Mouse (Mus musculus) midbrain, embryonic 15.5 days (tissue): ENCODE data around the gene Grasp. TPM values are rescaled to one million over a fixed set of nuclear protein-coding genes. Genes with fewer than 3 reads are reported as not detected.

Source experiments
- ATAC-seq: fragments of 200-750 bp; cut with Nextera tagmentation; replicated peaks from 2 replicates; pipeline ENCODE4 v1.8.0; 2017; ENCODE audit warnings: moderate TSS enrichment
- H3K27ac ChIP-seq: fragments of 300-500 bp; sonication (generic); 2 replicates; pipeline ENCODE4 v1.5.1; 2015; ENCODE audit warnings: mild to moderate bottlenecking, inconsistent platforms
- H3K27me3 ChIP-seq: fragments of 300-500 bp; sonication (generic); replicated peaks from 2 replicates; pipeline ENCODE4 v1.6.1; 2015; ENCODE audit warnings: inconsistent platforms
- H3K36me3 ChIP-seq: fragments of 300-500 bp; sonication (generic); replicated peaks from 2 replicates; pipeline ENCODE4 v1.6.1; 2015; ENCODE audit warnings: inconsistent platforms
- H3K4me1 ChIP-seq: fragments of 300-500 bp; sonication (generic); 2 replicates; pipeline ENCODE4 v1.6.1; 2015; ENCODE audit warnings: inconsistent platforms
- H3K4me2 ChIP-seq: fragments of 300-500 bp; sonication (generic); 2 replicates; pipeline ENCODE4 v1.6.1; 2015; ENCODE audit warnings: inconsistent platforms, mild to moderate bottlenecking, moderate library complexity
- H3K4me3 ChIP-seq: fragments of 300-500 bp; sonication (generic); 2 replicates; pipeline ENCODE4 v1.5.1; 2015; ENCODE audit warnings: mild to moderate bottlenecking, inconsistent platforms
- H3K9ac ChIP-seq: fragments of 300-500 bp; sonication (generic); 2 replicates; pipeline ENCODE4 v1.6.1; 2015; ENCODE audit warnings: mild to moderate bottlenecking, inconsistent platforms
- H3K9me3 ChIP-seq: fragments of 300-500 bp; sonication (generic); 2 replicates; pipeline ENCODE4 v1.6.1; 2016; ENCODE audit warnings: inconsistent platforms
- WGBS: fragments of 180-500 bp; shearing (Covaris S2); methylation state at CpG from one replicate; pipeline ENCODE4 v1.1.7; 2015; ENCODE audit warnings: mixed read lengths; 5-methylcytosine and 5-hydroxymethylcytosine counted together
- polyA plus RNA-seq: library from polyadenylated mRNA; unstranded; fragments of >200 nt; fragmentation: Nextera tagmentation; extraction: Ambion mirVana; gene quantifications from 2 replicates; pipeline ENCODE4 v1.2.1, GENCODE M21; 2015

The Grasp gene
- polyA plus RNA-seq, 1 experiment from 2014 or later, result 1.3 TPM

GRCm38 (mm10) chr15:101184300-101184699 lies 39.7 kb upstream of the Grasp start:
- no peaks in the 10 kb centered on the region for H3K36me3 ChIP-seq
- H3K9me3 ChIP-seq, result no peaks in the 10 kb centered on the region
- H3K4me2 ChIP-seq, result no peak overlapping the region
- no peak overlapping the region for H3K4me3 ChIP-seq
- no peak overlapping the region for H3K9ac ChIP-seq
- no peak for ATAC-seq
- peaks cover 28% of the 10 kb centered on the region for H3K4me1 ChIP-seq
- WGBS, result 97% methylated on average over 8 of the region's 8 CpGs
- no peaks in the 10 kb centered on the region for H3K27me3 ChIP-seq
- H3K27ac ChIP-seq, result no peak overlapping the region

- no peak overlapping the region for H3K4me3 ChIP-seq
- no peak overlapping the region for H3K27ac ChIP-seq
- no peaks in the 10 kb centered on the region for H3K9me3 ChIP-seq
- 94% methylated on average over 3 of the region's 3 CpGs for WGBS
- no peaks in the 10 kb centered on the region for H3K36me3 ChIP-seq
- no peak overlapping the region for H3K4me2 ChIP-seq
- ATAC-seq, result no peak
- no peaks in the 10 kb centered on the region for H3K27me3 ChIP-seq
- peaks cover 21% of the 10 kb centered on the region; the same call in 1 of the 2 replicates for H3K4me1 ChIP-seq
- no peak overlapping the region for H3K9ac ChIP-seq
These were observed 38.4 kb upstream of the Grasp start for GRCm38 (mm10) chr15:101185549-101185948.

GRCm38 (mm10) chr15:101187907-101188306 lies 36.1 kb upstream of the Grasp start:
- no peak overlapping the region for H3K4me3 ChIP-seq
- no peak overlapping the region for H3K27ac ChIP-seq
- 88% methylated on average over 5 of the region's 5 CpGs for WGBS
- no peaks in the 10 kb centered on the region for H3K36me3 ChIP-seq
- no peak for ATAC-seq
- no peaks in the 10 kb centered on the region for H3K27me3 ChIP-seq
- H3K9me3 ChIP-seq, result no peaks in the 10 kb centered on the region
- no peak overlapping the region for H3K9ac ChIP-seq
- no peak overlapping the region for H3K4me2 ChIP-seq
- peaks cover 27% of the 10 kb centered on the region for H3K4me1 ChIP-seq

- ATAC-seq, result no peak
These were observed 33.8 kb upstream of the Grasp start for GRCm38 (mm10) chr15:101189981-101190761.

GRCm38 (mm10) chr15:101190762-101191150 lies 33.2 kb upstream of the Grasp start:
- peaks cover 16% of the 10 kb centered on the region for H3K36me3 ChIP-seq
- H3K4me1 ChIP-seq, result peaks cover 27% of the 10 kb centered on the region
- no peak overlapping the region for H3K4me2 ChIP-seq
- no peak overlapping the region for H3K27ac ChIP-seq
- 81% methylated on average over 5 of the region's 5 CpGs for WGBS
- no peak overlapping the region for H3K4me3 ChIP-seq
- no peaks in the 10 kb centered on the region for H3K9me3 ChIP-seq
- H3K9ac ChIP-seq, result no peak overlapping the region
- ATAC-seq, result no peak
- H3K27me3 ChIP-seq, result no peaks in the 10 kb centered on the region

More at GRCm38 (mm10) chr15:101189981-101190761, 33.8 kb upstream of the Grasp start:
- Histone ChIP-seq H3K9me3 (no peaks in the 10 kb centered on the region), H3K4me3 (no peak overlapping the region), H3K36me3 (peaks cover 10% of the 10 kb centered on the region), H3K27me3 (no peaks in the 10 kb centered on the region), H3K27ac (no peak overlapping the region), H3K4me2 (no peak overlapping the region), H3K4me1 (peaks cover 27% of the 10 kb centered on the region), H3K9ac (no peak overlapping the region)
- WGBS, result 82% methylated on average over 10 of the region's 10 CpGs

- ATAC-seq, result peak; percentile 35; the same call in 1 of the 2 replicates
- Histone ChIP-seq H3K36me3 (peaks cover 25% of the 10 kb centered on the region), H3K9ac (no peak overlapping the region), H3K4me2 (no peak overlapping the region), H3K4me3 (no peak overlapping the region), H3K9me3 (no peaks in the 10 kb centered on the region), H3K27ac (no peak overlapping the region), H3K27me3 (no peaks in the 10 kb centered on the region), H3K4me1 (peaks cover 27% of the 10 kb centered on the region)
- WGBS, result 12% methylated on average over 13 of the region's 13 CpGs
These were observed 32.3 kb upstream of the Grasp start for GRCm38 (mm10) chr15:101191459-101192259.

- no peak overlapping the region for H3K27ac ChIP-seq
- H3K9me3 ChIP-seq, result no peaks in the 10 kb centered on the region
- no peaks in the 10 kb centered on the region for H3K27me3 ChIP-seq
- no peak overlapping the region for H3K4me2 ChIP-seq
- no peak for ATAC-seq
- H3K9ac ChIP-seq, result no peak overlapping the region
- H3K4me3 ChIP-seq, result no peak overlapping the region
- 36% methylated on average over 7 of the region's 7 CpGs for WGBS
- peaks cover 26% of the 10 kb centered on the region for H3K36me3 ChIP-seq
- peaks cover 27% of the 10 kb centered on the region for H3K4me1 ChIP-seq
These were observed 31.7 kb upstream of the Grasp start for GRCm38 (mm10) chr15:101192260-101192640.

- ATAC-seq, result no peak
- no peaks in the 10 kb centered on the region for H3K27me3 ChIP-seq
- H3K36me3 ChIP-seq, result peaks cover 26% of the 10 kb centered on the region
- H3K4me3 ChIP-seq, result no peak overlapping the region
- H3K4me2 ChIP-seq, result no peak overlapping the region
- no peak overlapping the region for H3K27ac ChIP-seq
- H3K4me1 ChIP-seq, result peaks cover 27% of the 10 kb centered on the region
- 85% methylated on average over 7 of the region's 7 CpGs for WGBS
- no peak overlapping the region for H3K9ac ChIP-seq
- no peaks in the 10 kb centered on the region for H3K9me3 ChIP-seq
These were observed 31.3 kb upstream of the Grasp start for GRCm38 (mm10) chr15:101192651-101193050.

GRCm38 (mm10) chr15:101193971-101194370 lies 30.0 kb upstream of the Grasp start:
- peaks cover 29% of the 10 kb centered on the region for H3K36me3 ChIP-seq
- no peaks in the 10 kb centered on the region for H3K9me3 ChIP-seq
- no peak overlapping the region for H3K4me3 ChIP-seq
- ATAC-seq, result no peak
- peaks cover 27% of the 10 kb centered on the region for H3K4me1 ChIP-seq
- H3K27ac ChIP-seq, result no peak overlapping the region
- H3K27me3 ChIP-seq, result no peaks in the 10 kb centered on the region
- WGBS, result 95% methylated on average over 6 of the region's 6 CpGs
- no peak overlapping the region for H3K9ac ChIP-seq
- no peak overlapping the region for H3K4me2 ChIP-seq

GRCm38 (mm10) chr15:101194951-101195823 lies 28.8 kb upstream of the Grasp start:
- no peak overlapping the region for H3K4me2 ChIP-seq
- H3K36me3 ChIP-seq, result peaks cover 36% of the 10 kb centered on the region
- no peak for ATAC-seq
- H3K27me3 ChIP-seq, result no peaks in the 10 kb centered on the region
- no peaks in the 10 kb centered on the region for H3K9me3 ChIP-seq
- H3K9ac ChIP-seq, result no peak overlapping the region
- peaks cover 21% of the 10 kb centered on the region for H3K4me1 ChIP-seq
- WGBS, result 95% methylated on average over 16 of the region's 16 CpGs
- H3K27ac ChIP-seq, result no peak overlapping the region
- no peak overlapping the region for H3K4me3 ChIP-seq

- Histone ChIP-seq H3K27me3 (no peaks in the 10 kb centered on the region), H3K9ac (no peak overlapping the region), H3K27ac (no peak overlapping the region), H3K4me3 (no peak overlapping the region), H3K36me3 (peaks cover 46% of the 10 kb centered on the region), H3K4me2 (no peak overlapping the region), H3K4me1 (peaks cover 16% of the 10 kb centered on the region), H3K9me3 (no peaks in the 10 kb centered on the region)
- no peak for ATAC-seq
- WGBS, result 95% methylated on average over 8 of the region's 8 CpGs
These were observed 27.8 kb upstream of the Grasp start for GRCm38 (mm10) chr15:101196079-101196795.
